Mouse (Mus musculus) MEL (cell line): ENCODE measurements at regions not wholly inside any gene's neighbourhood (a gene's known extent, or its start where the extent isn't known, plus 50 kb on each side); places are given as distances from the start of the nearest gene placed in this dataset.

Source experiments
- DNase-seq: peaks from one replicate; pipeline ENCODE4 v3.0.0; 2011; ENCODE audit warnings: low read depth, low spot score
- H3K27ac ChIP-seq: 2 replicates; pipeline ENCODE4 v1.5.1; 2012; ENCODE audit warnings: low read depth, mild to moderate bottlenecking, control low read depth, low read length, moderate library complexity; ENCODE audit not compliant: control insufficient read depth
- H3K27me3 ChIP-seq, 2 experiments: fragments of 150-350 bp in 1 of 2; sonication (generic) in 1 of 2; 2 replicates each; pipeline ENCODE4 v1.6.1; 2012; ENCODE audit warnings: low read length in 2 of 2, mild to moderate bottlenecking in 2 of 2, improper control_type of control experiment in 1 of 2, moderate library complexity in 1 of 2; ENCODE audit not compliant: insufficient read depth in 2 of 2, control insufficient read depth in 1 of 2
- H3K36me3 ChIP-seq, 2 experiments: 2 replicates each; pipeline ENCODE4 v1.6.1; 2012 to 2014; ENCODE audit warnings: low read length in 2 of 2, improper control_type of control experiment in 1 of 2, inconsistent platforms in 1 of 2, mild to moderate bottlenecking in 1 of 2; ENCODE audit not compliant: insufficient read depth in 2 of 2, control insufficient read depth in 1 of 2
- H3K4me1 ChIP-seq, 2 experiments: fragments of 150-350 bp in 1 of 2; sonication (generic) in 1 of 2; 2 replicates each; pipeline ENCODE4 v1.6.1; 2012; ENCODE audit warnings: low read length in 2 of 2, improper control_type of control experiment in 1 of 2, mild to moderate bottlenecking in 1 of 2; ENCODE audit not compliant: insufficient read depth in 2 of 2, control insufficient read depth in 1 of 2
- H3K4me3 ChIP-seq, 2 experiments: fragments of 150-350 bp in 1 of 2; sonication (generic) in 1 of 2; 2 replicates each; pipeline ENCODE4 v1.5.1; 2012; ENCODE audit warnings: low read depth in 2 of 2, low read length in 2 of 2, mild to moderate bottlenecking in 2 of 2, moderate library complexity in 2 of 2, control low read depth in 1 of 2, improper control_type of control experiment in 1 of 2; ENCODE audit not compliant: control insufficient read depth in 1 of 2, insufficient read depth in 1 of 2
- H3K79me2 ChIP-seq: 2 replicates; pipeline ENCODE4 v1.6.1; 2012; ENCODE audit warnings: mild to moderate bottlenecking, low read length, moderate library complexity; ENCODE audit not compliant: control insufficient read depth, poor library complexity, insufficient read depth
- H3K9ac ChIP-seq: 2 replicates; pipeline ENCODE4 v1.6.1; 2012; ENCODE audit warnings: low read depth, mild to moderate bottlenecking, control low read depth, low read length, moderate library complexity; ENCODE audit not compliant: control insufficient read depth, poor library complexity, severe bottlenecking
- H3K9me3 ChIP-seq: fragments of 150-350 bp; sonication (generic); replicated peaks from 2 replicates; pipeline ENCODE4 v1.6.1; 2012; ENCODE audit warnings: mild to moderate bottlenecking, low read length, improper control_type of control experiment, moderate library complexity; ENCODE audit not compliant: insufficient read depth
- EP300 ChIP-seq, 2 experiments: IDR thresholded peaks; 2 replicates each; pipeline ENCODE4 v1.6.1; 2011; ENCODE audit warnings: improper control_type of control experiment in 2 of 2, low read length in 2 of 2, low read depth in 1 of 2, mild to moderate bottlenecking in 1 of 2
- ETS1 ChIP-seq: IDR thresholded peaks from 2 replicates; pipeline ENCODE4 v1.6.1; 2012; ENCODE audit warnings: low read depth, mild to moderate bottlenecking, inconsistent platforms, low read length, improper control_type of control experiment, moderate library complexity
- GATA1 ChIP-seq: IDR thresholded peaks from 2 replicates; pipeline ENCODE4 v1.6.1; 2011; ENCODE audit warnings: low read depth, low read length, improper control_type of control experiment
- MAX ChIP-seq: IDR thresholded peaks from 2 replicates; pipeline ENCODE4 v1.6.1; 2011; ENCODE audit warnings: low read length, improper control_type of control experiment
- TCF12 ChIP-seq: IDR thresholded peaks from 2 replicates; pipeline ENCODE4 v1.6.1; 2014; ENCODE audit warnings: low read depth, mild to moderate bottlenecking, inconsistent platforms, low read length, improper control_type of control experiment, moderate library complexity
- UBTF ChIP-seq: IDR thresholded peaks from 2 replicates; pipeline ENCODE4 v1.6.1; 2012; ENCODE audit warnings: low read depth, mild to moderate bottlenecking, inconsistent platforms, low read length, improper control_type of control experiment, moderate library complexity, borderline replicate concordance; ENCODE audit not compliant: insufficient read depth
- USF2 ChIP-seq, 2 experiments: IDR thresholded peaks; 2 replicates each; pipeline ENCODE4 v1.6.1; 2011 to 2012; ENCODE audit warnings: improper control_type of control experiment in 2 of 2, low read length in 2 of 2, borderline replicate concordance in 1 of 2, inconsistent platforms in 1 of 2, low read depth in 1 of 2, mild to moderate bottlenecking in 1 of 2; ENCODE audit not compliant: insufficient read depth in 1 of 2

DNA sequence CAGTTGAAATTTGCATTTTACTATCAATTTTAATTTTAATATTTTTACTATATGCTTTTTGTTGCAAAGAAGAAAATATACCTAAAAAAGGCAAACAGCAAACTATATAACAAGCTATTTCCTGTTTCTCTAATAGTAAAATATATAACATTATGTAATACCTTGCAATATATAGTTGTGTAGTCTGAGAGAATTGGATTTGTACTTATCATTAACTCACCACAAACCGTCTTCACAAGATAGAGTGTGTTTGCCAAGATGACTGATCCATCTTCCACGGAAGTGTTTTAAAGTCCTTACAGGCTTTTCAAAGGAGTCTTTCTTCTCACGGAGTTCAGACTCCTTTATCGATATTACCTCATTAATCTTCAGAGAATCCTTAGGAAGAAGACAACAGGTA lies 592.4 kb downstream of the Vgll3 start:
- peak overlapping the region in 1 of 2 experiments; percentile 32; a peak in 1 of 4 replicates for H3K4me3 ChIP-seq
- H3K9me3 ChIP-seq, result no peaks in the 10 kb centered on the region
- no peak overlapping the region for H3K9ac ChIP-seq
- no peak for DNase-seq
- no peaks in the 10 kb centered on the region for H3K36me3 ChIP-seq
- TF ChIP-seq ETS1, result no peak; the same call in 1 of the 2 replicates
- no peak for TF ChIP-seq MAX
- no peak for TF ChIP-seq UBTF
- no peak for TF ChIP-seq GATA1
- no peak for TF ChIP-seq USF2 (IDR thresholded peaks at IDR 0.05; ENCODE audit: borderline replicate concordance in 1 of 2, insufficient read depth in 1 of 2, low read depth in 1 of 2, low read length in 2 of 2)
- peak in 1 of 2 experiments; percentile 61; a peak in 1 of 4 replicates for TF ChIP-seq EP300 (IDR thresholded peaks at IDR 0.05; ENCODE audit: low read depth in 1 of 2, low read length in 2 of 2)
- TF ChIP-seq TCF12, result peak; percentile 53; the same call in 1 of the 2 replicates
- peaks cover 0 to 2% of the 10 kb centered on the region in 2 experiments; a peak in 1 of 4 replicates for H3K4me1 ChIP-seq
- H3K27ac ChIP-seq, result peak overlapping the region; percentile 42
- H3K79me2 ChIP-seq, result no peaks in the 10 kb centered on the region
- H3K27me3 ChIP-seq, result no peaks in the 10 kb centered on the region
